Mouse (Mus musculus) lung, postnatal 0 days (tissue): ENCODE data around the gene Abl1. TPM values are rescaled to one million over a fixed set of nuclear protein-coding genes. Genes with fewer than 3 reads are reported as not detected.

Experiments used
- ATAC-seq: fragments of 200-750 bp; cut with Nextera tagmentation; 2 replicates; pipeline ENCODE4 v1.8.0; 2017; ENCODE audit warnings: moderate library complexity
- DNase-seq: peaks from one replicate; pipeline ENCODE4 v3.0.0-alpha.2; 2016; ENCODE audit warnings: low spot score
- H3K27ac ChIP-seq: fragments of 300-500 bp; sonication (generic); 2 replicates; pipeline ENCODE4 v1.5.1; 2014; ENCODE audit warnings: antibody characterized with exemption, mild to moderate bottlenecking, low read length, mixed read lengths
- H3K27me3 ChIP-seq: fragments of 300-500 bp; sonication (generic); replicated peaks from 2 replicates; pipeline ENCODE4 v1.6.1; 2014; ENCODE audit warnings: low read length, mixed read lengths; ENCODE audit not compliant: insufficient read depth
- H3K36me3 ChIP-seq: fragments of 300-500 bp; sonication (generic); 2 replicates; pipeline ENCODE4 v1.6.1; 2014; ENCODE audit warnings: low read length, mixed read lengths; ENCODE audit not compliant: insufficient read depth
- H3K4me1 ChIP-seq: fragments of 300-500 bp; sonication (generic); 2 replicates; pipeline ENCODE4 v1.6.1; 2014; ENCODE audit warnings: antibody characterized with exemption, low read depth, low read length, mixed read lengths; ENCODE audit not compliant: insufficient read depth
- H3K4me2 ChIP-seq: fragments of 300-500 bp; sonication (generic); replicated peaks from 2 replicates; pipeline ENCODE4 v1.6.1; 2014; ENCODE audit warnings: low read depth, mild to moderate bottlenecking, low read length, moderate library complexity, mixed read lengths
- H3K4me3 ChIP-seq: fragments of 300-500 bp; sonication (generic); 2 replicates; pipeline ENCODE4 v1.5.1; 2014; ENCODE audit warnings: low read depth, low read length
- H3K9ac ChIP-seq: fragments of 300-500 bp; sonication (generic); replicated peaks from 2 replicates; pipeline ENCODE4 v1.6.1; 2014; ENCODE audit warnings: low read depth, mild to moderate bottlenecking
- H3K9me3 ChIP-seq: fragments of 300-500 bp; sonication (generic); 2 replicates; pipeline ENCODE4 v1.6.1; 2016; ENCODE audit warnings: low read length, mixed read lengths
- CTCF ChIP-seq: IDR thresholded peaks from 2 replicates; pipeline ENCODE4 v1.5.1; 2016; ENCODE audit warnings: antibody characterized with exemption, mild to moderate bottlenecking
- EP300 ChIP-seq: IDR thresholded peaks from 2 replicates; pipeline ENCODE4 v1.6.1; 2016; ENCODE audit warnings: antibody characterized with exemption, mild to moderate bottlenecking, control low read depth
- whole genome bisulfite sequencing: fragments of 180-500 bp; shearing (Covaris S2); extraction: QIAGEN DNeasy Blood & Tissue Kit; methylation state at CpG from one replicate; pipeline ENCODE4 v1.1.7; 2014; 5-methylcytosine and 5-hydroxymethylcytosine counted together
- polyA plus RNA-seq: library from polyadenylated mRNA; unstranded; fragments of >200 nt; fragmentation: Nextera tagmentation; extraction: Ambion mirVana; gene quantifications from 2 replicates; pipeline ENCODE4 v1.2.1, GENCODE M21; 2015

Gene Abl1
- polyA plus RNA-seq, 1 experiment from 2014 or later = 16.3 TPM

DNA sequence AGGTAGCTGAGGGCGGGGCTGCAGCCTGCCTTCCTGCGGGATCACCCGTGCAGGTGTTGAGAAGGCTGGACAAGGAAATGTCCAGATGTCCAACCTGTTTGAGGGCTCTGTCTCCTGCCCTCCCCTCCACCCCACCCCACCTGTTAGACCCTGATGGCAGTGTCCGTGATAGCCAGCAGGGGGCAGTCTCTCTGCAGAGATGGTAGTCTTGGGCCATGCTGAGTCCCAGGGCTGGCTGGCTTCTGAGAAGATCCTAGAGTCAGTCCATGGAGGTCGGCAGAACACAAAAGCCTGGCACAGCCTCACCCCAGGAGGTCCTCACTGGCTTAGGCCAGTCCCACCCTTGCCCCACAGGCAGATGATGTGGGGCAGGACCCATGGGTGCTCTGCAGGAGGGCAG, 127.2 kb downstream of the Abl1 start:
- Histone ChIP-seq H3K27ac (no peak overlapping the region), H3K36me3 (no peaks in the 10 kb centered on the region), H3K9ac (no peak overlapping the region), H3K4me1 (no peaks in the 10 kb centered on the region; the same call in 1 of the 2 replicates), H3K27me3 (no peaks in the 10 kb centered on the region), H3K9me3 (no peaks in the 10 kb centered on the region), H3K4me2 (no peak overlapping the region), H3K4me3 (no peak overlapping the region)
- peak; percentile 37 for DNase-seq
- ATAC-seq = peak; percentile 54
- TF ChIP-seq CTCF = peak; percentile 86
- no peak for TF ChIP-seq EP300
- WGBS = 17% methylated on average over 5 of the region's 5 CpGs

DNA sequence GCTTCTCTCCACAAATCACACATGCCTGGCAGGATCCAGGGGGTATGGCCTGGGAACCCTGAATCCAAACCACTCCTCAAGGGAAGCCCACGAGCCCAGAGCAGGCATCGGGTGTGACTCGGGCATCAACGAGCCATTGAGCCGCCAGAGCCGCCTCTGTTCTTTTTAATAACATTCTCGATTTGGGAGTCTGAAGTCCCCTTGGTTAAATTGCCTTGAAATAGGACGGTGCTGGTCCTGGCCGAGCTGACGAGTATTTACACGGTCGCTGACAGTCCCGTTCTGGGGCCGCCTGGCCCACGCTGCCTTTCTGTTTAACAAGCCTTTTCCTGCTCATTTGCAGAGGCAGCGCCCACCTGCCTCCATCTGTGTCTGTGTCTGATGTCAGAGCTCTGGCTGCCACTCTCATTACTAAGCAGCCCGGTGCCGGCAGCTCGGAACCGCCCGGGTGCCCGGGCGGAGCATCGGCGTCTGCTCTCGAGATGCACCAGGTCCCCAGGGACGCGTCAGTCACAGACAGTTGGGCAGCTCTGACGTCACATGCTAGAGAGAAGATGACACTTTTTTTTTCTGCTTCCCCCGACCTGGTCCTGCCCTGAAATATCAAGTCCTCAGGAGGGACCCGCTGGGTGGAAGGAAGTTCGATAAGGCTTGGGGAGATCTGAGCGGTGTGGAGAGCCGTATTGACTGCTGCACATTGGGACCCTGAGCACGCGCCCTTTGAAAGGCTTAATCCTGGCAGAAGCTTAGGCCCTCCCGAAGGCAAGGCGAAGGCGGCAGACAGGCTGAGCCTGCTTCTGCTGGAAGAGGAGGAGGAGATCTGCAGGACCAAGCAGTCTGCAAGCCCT, 134.6 kb downstream of the Abl1 start:
- TF ChIP-seq CTCF = no peak
- TF ChIP-seq EP300 = no peak
- 11% methylated on average over 39 of the region's 39 CpGs for WGBS
- Histone ChIP-seq H3K27me3 (0 out of 2 replicates have a peak, but pooled peaks cover 7% of the 10 kb centered on the region), H3K4me1 (no peaks in the 10 kb centered on the region; the same call in 1 of the 2 replicates), H3K9me3 (no peaks in the 10 kb centered on the region), H3K4me3 (no peak overlapping the region), H3K27ac (no peak overlapping the region), H3K36me3 (no peaks in the 10 kb centered on the region), H3K9ac (no peak overlapping the region), H3K4me2 (peak overlapping the region; percentile 32; the same call in 1 of the 2 replicates)
- ATAC-seq = peak; percentile 28
- peak; percentile 44 for DNase-seq

DNA sequence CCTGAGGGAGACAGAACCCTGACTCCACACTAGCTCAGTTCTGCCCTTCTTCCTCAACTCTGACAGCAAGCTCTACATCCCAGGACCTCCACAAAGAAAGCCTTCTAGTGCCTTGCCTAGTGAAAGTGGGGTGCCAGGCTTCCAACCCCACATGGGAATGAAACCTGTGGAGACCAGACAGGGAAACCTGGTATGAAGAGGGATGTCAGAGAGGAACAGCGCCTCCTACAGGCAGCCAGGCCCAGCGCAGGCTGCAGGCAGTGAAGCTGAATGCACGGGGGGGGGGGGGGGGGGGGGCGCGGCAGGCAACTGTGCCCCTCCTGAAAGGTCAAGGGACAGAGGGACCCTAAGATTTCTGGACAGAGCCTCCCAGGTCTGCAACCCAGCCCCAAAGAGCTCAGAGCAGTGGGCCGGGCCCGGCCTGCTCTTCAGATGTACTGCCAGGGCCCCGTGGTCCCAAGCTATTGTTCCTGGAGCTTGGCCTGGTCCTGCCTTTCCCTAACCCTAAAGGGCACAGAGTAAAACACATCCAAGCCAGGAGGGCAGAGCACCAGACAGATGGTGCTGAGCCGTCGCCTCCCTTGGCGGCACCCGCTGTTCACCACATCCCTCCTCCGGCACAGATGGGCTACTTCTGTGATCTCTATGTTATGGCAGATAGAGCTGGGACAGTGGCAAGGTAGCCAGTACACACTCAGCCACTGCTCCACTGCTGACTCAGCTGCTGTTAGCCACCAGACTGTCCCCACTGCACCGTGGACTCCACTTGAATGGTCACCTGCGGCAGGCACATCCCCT, 136.0 kb downstream of the Abl1 start:
- H3K4me1 ChIP-seq = no peaks in the 10 kb centered on the region; the same call in 1 of the 2 replicates
- 0 out of 2 replicates have a peak, but pooled peaks cover 7% of the 10 kb centered on the region for H3K27me3 ChIP-seq
- WGBS = 76% methylated on average over 12 of the region's 15 CpGs
- ATAC-seq (no peak), DNase-seq (no peak)
- H3K9ac ChIP-seq = no peak overlapping the region
- no peak overlapping the region for H3K27ac ChIP-seq
- H3K4me2 ChIP-seq = no peak overlapping the region
- no peaks in the 10 kb centered on the region for H3K9me3 ChIP-seq
- TF ChIP-seq EP300 (no peak), CTCF (peak; percentile 67)
- no peaks in the 10 kb centered on the region for H3K36me3 ChIP-seq
- no peak overlapping the region for H3K4me3 ChIP-seq

DNA sequence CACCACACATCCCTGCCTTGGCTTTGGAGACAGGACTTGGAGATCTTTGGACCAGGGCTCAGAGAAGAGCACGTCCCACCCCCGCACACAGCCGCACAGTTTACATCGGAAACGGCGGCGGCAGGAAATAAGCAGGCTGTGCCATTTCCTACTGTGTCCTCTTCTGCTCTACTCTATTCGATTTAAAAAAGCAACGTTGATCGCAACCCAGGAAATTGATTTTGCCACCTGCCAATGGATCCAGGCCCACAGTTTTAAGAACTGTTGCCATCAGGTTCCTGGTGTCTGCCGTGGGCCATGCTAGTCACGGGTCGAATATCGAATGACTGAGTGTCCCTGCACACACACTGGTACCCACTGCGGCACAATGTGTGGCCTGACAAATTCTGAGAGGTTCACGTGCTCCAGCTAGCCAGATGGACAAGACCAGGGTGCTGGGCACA, 137.3 kb downstream of the Abl1 start:
- H3K4me1 ChIP-seq = no peaks in the 10 kb centered on the region; the same call in 1 of the 2 replicates
- no peak overlapping the region for H3K4me3 ChIP-seq
- H3K27me3 ChIP-seq = 0 out of 2 replicates have a peak, but pooled peaks cover 7% of the 10 kb centered on the region
- TF ChIP-seq EP300 (no peak), CTCF (no peak)
- H3K36me3 ChIP-seq = no peaks in the 10 kb centered on the region
- no peak overlapping the region for H3K9ac ChIP-seq
- no peak for ATAC-seq
- H3K4me2 ChIP-seq = no peak overlapping the region
- H3K9me3 ChIP-seq = no peaks in the 10 kb centered on the region
- 59% methylated on average over 16 of the region's 16 CpGs for WGBS
- DNase-seq = no peak
- no peak overlapping the region for H3K27ac ChIP-seq

DNA sequence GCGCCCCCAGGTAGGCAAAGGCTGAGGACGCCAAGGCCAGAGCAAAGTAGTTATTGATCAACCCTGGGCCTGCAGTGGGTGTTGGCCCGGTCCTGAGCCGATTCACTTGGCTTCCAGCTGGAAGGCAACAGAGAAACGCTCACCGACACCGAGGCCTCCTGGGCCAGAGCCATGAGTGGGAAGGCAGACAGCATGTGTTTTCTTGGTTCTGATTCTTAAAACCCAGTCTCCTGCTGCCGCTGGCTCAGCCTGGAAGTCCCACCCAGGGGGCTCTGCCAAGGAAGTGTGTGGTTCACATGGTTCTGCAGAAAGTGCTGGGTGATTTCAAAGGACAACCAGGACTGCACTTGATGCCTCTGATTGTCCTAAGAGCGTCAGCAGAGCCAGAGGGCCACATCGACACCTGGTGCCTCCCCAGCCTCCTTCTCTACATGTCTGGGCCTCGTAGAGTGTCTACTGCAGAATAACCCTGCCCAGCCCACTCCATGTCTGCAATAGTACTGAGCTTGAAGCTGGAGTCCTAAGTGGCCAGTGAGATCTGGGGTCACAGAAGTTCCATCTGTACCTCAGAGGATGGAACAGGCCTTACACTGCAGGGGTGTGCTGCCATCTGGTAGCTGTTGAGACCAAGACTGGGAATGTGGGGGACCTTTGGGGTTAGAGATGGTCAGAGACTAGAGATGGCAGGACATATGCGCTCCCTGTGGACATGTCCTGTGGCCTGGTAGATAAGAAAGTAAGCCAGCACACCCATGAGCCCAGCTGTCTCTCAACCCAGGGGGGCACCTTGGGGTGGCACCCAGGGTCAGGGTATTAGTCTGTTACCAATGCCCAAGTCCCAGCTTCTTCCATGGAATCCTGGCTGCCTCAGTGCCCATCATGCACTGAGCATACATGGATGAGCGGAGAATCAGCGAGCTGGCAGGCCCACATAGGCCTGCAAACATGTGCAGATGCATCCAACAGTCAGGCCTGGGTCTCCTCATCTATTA, 138.2 kb downstream of the Abl1 start:
- no peak overlapping the region for H3K4me3 ChIP-seq
- no peak overlapping the region for H3K27ac ChIP-seq
- DNase-seq = no peak
- TF ChIP-seq EP300 (no peak), CTCF (no peak)
- no peak overlapping the region for H3K9ac ChIP-seq
- 84% methylated on average over 14 of the region's 14 CpGs for WGBS
- ATAC-seq = no peak
- no peaks in the 10 kb centered on the region; the same call in 1 of the 2 replicates for H3K4me1 ChIP-seq
- H3K36me3 ChIP-seq = no peaks in the 10 kb centered on the region
- no peaks in the 10 kb centered on the region for H3K9me3 ChIP-seq
- H3K4me2 ChIP-seq = no peak overlapping the region
- 0 out of 2 replicates have a peak, but pooled peaks cover 7% of the 10 kb centered on the region for H3K27me3 ChIP-seq
